Mouse (Mus musculus) forebrain, embryonic 10.5 days (tissue): ENCODE data around the gene Bid. TPM values are rescaled to one million over a fixed set of nuclear protein-coding genes. Genes with fewer than 3 reads are reported as not detected.
"Not testable (repeated sequence)": the region's sequence is repeated elsewhere in the genome, so short reads cannot be mapped to it uniquely, and the experiment has no call there.

ENCODE experiments used
- DNase-seq: peaks from one replicate; pipeline ENCODE4 v3.0.0-alpha.2; 2017; ENCODE audit warnings: low spot score; ENCODE audit errors: extremely low spot score
- H3K27ac ChIP-seq: fragments of 300-500 bp; sonication (generic); 2 replicates; pipeline ENCODE4 v1.5.1; 2016; ENCODE audit warnings: mild to moderate bottlenecking
- H3K27me3 ChIP-seq: fragments of 300-500 bp; sonication (generic); 2 replicates; pipeline ENCODE4 v1.6.1; 2016; ENCODE audit warnings: mild to moderate bottlenecking; ENCODE audit not compliant: poor library complexity, severe bottlenecking
- H3K36me3 ChIP-seq: fragments of 300-500 bp; sonication (generic); replicated peaks from 2 replicates; pipeline ENCODE4 v1.6.1; 2016; ENCODE audit warnings: mild to moderate bottlenecking, moderate library complexity
- H3K4me1 ChIP-seq: fragments of 300-500 bp; sonication (generic); 2 replicates; pipeline ENCODE4 v1.6.1; 2016
- H3K4me3 ChIP-seq: fragments of 300-500 bp; sonication (generic); 2 replicates; pipeline ENCODE4 v1.5.1; 2016; ENCODE audit warnings: mild to moderate bottlenecking, moderate library complexity
- H3K9me3 ChIP-seq: fragments of 300-500 bp; sonication (generic); 2 replicates; pipeline ENCODE4 v1.6.1; 2016; ENCODE audit warnings: mild to moderate bottlenecking, moderate library complexity
- WGBS: fragments of 180-500 bp; shearing (Covaris S2); methylation state at CpG from one replicate; pipeline ENCODE4 v1.1.7; 2016; 5-methylcytosine and 5-hydroxymethylcytosine counted together
- polyA plus RNA-seq: library from polyadenylated mRNA; unstranded; fragments of >200 nt; fragmentation: Nextera tagmentation; extraction: Ambion mirVana; gene quantifications from 2 replicates; pipeline ENCODE4 v1.2.1, GENCODE M21; 2016

Gene Bid
- polyA plus RNA-seq, 1 experiment from 2014 or later, result 19.3 TPM

DNA sequence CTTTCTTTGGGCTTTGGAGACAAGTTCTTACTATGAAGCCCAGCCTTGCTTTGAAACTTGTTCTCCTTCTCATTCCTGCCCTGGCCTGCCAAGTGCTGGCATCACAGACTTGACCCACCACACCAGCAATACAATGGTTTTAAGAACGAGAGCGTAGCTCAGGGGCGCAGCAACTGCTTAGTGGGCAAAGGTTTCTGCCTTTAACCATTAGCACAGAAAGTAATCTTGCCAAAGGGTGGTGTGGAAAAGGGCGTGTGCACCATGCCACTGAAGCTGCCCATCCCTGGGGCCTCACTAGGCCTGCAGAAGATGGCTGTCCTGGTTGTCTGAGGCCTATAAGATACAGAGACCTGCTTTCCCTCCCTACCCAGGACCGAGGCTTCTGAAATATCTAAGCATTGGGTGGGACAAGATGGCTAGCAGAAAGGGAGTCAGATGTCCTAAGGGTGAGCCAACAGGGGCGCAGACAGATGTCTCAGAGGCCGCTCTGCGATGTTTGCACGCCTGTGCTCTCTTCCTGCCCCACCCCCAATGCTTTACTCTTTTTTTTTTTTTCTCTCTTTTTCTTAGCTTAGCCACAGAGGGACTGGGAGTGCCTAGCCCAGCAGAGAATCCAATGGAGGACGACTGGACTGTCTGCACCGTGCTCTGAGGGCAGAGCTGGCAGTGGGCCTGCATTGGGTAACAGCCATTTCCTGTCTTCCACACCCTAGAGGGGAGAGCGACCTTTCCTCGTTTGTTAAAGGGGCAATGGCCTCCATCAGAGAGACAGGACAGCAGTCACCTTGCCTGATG, 5.2 kb downstream of the Bid start:
- H3K36me3 ChIP-seq, result no peaks in the 10 kb centered on the region
- no peaks in the 10 kb centered on the region for H3K9me3 ChIP-seq
- H3K4me3 ChIP-seq, result no peak overlapping the region
- peaks cover 19% of the 10 kb centered on the region for H3K27me3 ChIP-seq
- H3K27ac ChIP-seq, result no peak overlapping the region
- peaks cover 25% of the 10 kb centered on the region for H3K4me1 ChIP-seq
- no peak for DNase-seq
- WGBS, result 81% methylated on average over 13 of the region's 13 CpGs

DNA sequence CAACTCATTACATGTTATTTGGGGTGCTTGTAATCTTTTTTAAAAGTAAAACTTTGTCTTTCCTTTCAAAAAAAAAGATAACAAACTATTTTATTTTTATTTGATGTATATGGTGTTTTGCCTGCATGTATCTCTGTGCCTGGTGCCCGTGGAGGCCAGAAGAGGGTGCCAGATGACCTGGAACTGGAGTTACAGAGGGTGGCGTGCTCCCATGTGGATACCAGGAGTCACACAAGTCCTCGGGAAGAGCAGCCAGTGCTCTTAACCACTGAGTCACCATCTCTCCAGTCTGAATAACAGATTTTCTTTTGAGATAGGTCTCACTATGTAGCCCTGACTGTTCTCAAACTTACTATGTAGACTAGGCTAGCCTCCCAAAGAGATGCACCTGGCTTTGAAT, 7.2 kb downstream of the Bid start:
- Histone ChIP-seq H3K27ac (no peak overlapping the region), H3K27me3 (no peaks in the 10 kb centered on the region), H3K4me3 (no peak overlapping the region), H3K9me3 (no peaks in the 10 kb centered on the region), H3K36me3 (no peaks in the 10 kb centered on the region), H3K4me1 (peaks cover 5% of the 10 kb centered on the region; the same call in 1 of the 2 replicates)
- WGBS, result 87% methylated on average over 3 of the region's 3 CpGs
- DNase-seq, result no peak

DNA sequence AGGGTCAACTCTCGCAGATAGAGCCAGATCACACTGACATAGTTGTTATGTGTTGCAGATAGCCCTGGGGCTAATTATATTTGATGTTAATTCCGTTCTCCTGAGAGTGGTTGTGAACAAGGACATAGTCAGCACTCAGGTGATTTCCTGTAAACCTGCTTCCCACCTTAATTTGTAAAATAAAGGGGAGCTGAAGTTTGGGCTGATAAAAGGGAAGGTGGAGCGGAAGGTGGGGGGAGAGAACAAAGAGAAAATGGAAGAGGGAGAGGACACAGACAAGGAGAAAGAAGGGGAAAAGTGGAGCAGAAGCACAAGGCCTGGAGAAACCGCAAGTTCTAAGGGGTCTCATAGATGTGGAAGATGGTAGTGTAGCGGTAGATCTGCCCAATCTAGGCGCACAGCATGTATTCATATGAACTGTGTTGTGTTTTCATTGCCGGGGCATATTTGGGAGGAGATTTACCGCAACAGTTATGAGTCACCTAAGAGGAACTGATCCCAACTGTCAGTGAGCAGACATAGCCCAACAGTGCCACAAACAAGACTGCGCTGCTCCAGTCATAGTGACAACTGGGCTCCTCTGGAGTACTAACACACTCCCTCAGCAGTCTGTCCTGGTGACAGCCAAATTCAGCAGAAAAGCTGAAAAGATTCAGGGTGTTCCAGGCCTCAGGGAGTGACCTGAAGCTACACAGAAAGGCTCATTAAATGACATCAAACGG, 8.6 kb downstream of the Bid start:
- H3K27me3 ChIP-seq, H3K36me3 ChIP-seq, H3K4me3 ChIP-seq, H3K4me1 ChIP-seq, DNase-seq, H3K27ac ChIP-seq, H3K9me3 ChIP-seq: not testable (repeated sequence)
- WGBS, result 91% methylated on average over 10 of the region's 10 CpGs

DNA sequence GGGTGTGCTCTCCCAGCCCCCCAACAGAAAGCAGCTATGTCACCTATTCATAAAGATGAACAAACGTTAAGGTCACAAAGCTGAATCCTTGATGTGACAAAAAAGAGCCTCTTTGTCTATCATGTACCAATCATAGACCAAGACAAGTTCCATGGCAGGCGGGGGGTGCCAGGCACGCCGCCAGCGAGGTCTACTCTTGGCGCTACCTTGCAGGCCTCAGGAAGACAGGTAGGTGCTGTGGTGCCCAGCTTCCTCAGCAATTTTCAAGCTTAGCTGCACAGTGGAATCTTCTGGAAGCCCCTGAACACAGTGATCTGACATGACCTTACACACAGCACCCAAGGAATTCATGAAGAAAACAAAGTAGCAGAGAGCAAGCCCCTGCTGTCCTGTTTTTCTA, 10.1 kb downstream of the Bid start:
- 88% methylated on average over 6 of the region's 6 CpGs for WGBS
- Histone ChIP-seq H3K4me1 (no peaks in the 10 kb centered on the region), H3K4me3 (no peak overlapping the region), H3K27ac (no peak overlapping the region), H3K9me3 (no peaks in the 10 kb centered on the region), H3K27me3 (no peaks in the 10 kb centered on the region), H3K36me3 (no peaks in the 10 kb centered on the region)
- DNase-seq, result no peak

DNA sequence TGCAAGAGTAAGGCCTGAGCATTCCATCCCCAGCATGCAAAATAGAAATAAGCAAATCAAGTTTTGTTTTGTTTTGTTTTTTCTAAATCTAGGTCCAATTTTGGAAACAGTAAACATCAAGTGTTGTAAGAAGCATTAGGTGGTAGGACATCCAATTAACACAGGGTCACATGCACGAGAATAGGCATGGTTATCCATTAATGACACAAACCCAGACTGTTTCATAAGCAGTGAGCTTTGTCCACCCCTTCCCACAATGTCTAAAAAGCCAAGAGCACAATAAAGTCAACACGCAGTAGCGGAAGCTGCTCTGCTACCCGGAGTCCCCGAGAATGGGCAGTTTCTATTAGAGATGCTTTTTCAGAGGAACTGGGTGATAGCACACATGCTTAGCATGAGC, 11.5 kb downstream of the Bid start:
- whole genome bisulfite sequencing, result 90% methylated on average over 5 of the region's 5 CpGs
- Histone ChIP-seq H3K27me3 (no peaks in the 10 kb centered on the region), H3K4me1 (no peaks in the 10 kb centered on the region), H3K9me3 (no peaks in the 10 kb centered on the region), H3K27ac (no peak overlapping the region), H3K4me3 (no peak overlapping the region), H3K36me3 (no peaks in the 10 kb centered on the region)
- no peak for DNase-seq

DNA sequence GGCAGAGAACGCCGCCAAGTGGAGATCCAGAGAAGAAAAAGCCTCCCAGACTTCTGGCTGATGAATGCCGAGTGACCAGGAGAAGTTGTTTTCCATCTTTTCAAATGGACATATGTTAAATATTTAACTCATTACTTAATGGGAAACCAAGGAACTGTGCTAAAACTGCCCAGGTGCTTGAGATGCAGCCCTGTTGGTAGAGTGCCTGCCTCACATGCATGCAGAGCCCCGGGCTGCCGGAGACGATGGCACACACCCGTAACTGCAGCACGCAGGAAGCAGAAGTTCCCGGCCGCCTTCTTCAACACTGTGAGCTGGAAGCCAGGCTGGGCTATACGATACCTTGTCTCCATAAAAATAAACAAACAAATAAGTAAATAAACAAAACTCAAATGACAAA, 12.7 kb downstream of the Bid start:
- Histone ChIP-seq H3K36me3 (no peaks in the 10 kb centered on the region), H3K27ac (no peak overlapping the region), H3K4me1 (no peaks in the 10 kb centered on the region), H3K9me3 (no peaks in the 10 kb centered on the region), H3K27me3 (no peaks in the 10 kb centered on the region), H3K4me3 (no peak overlapping the region)
- 93% methylated on average over 11 of the region's 11 CpGs for WGBS
- no peak for DNase-seq

DNA sequence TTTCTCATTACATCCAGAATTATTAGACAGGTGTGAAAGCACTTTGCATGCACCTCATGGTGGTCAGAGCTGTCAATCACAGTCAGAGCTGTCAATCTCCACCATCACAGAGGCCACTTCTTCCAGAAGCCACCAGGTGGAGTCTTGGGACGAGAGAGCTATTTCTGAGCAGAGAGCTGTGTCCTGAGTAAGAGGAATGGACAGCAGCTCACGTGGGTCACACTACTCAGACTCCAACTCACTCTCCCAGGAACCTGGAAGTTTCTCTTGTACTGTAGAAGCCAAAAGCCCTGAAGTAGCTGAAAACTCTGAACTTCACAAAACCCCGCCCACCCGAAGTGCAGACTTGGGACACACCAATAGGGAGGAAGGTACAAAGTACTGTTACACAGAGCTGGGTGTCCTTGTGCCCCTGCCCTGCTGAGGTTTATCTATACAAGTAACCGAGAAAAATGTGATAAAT, 13.2 kb downstream of the Bid start:
- Histone ChIP-seq H3K4me1 (no peaks in the 10 kb centered on the region), H3K4me3 (no peak overlapping the region), H3K36me3 (no peaks in the 10 kb centered on the region), H3K27ac (no peak overlapping the region), H3K9me3 (no peaks in the 10 kb centered on the region), H3K27me3 (no peaks in the 10 kb centered on the region)
- peak; percentile 33 for DNase-seq
- 63% methylated on average over 5 of the region's 5 CpGs for WGBS

DNA sequence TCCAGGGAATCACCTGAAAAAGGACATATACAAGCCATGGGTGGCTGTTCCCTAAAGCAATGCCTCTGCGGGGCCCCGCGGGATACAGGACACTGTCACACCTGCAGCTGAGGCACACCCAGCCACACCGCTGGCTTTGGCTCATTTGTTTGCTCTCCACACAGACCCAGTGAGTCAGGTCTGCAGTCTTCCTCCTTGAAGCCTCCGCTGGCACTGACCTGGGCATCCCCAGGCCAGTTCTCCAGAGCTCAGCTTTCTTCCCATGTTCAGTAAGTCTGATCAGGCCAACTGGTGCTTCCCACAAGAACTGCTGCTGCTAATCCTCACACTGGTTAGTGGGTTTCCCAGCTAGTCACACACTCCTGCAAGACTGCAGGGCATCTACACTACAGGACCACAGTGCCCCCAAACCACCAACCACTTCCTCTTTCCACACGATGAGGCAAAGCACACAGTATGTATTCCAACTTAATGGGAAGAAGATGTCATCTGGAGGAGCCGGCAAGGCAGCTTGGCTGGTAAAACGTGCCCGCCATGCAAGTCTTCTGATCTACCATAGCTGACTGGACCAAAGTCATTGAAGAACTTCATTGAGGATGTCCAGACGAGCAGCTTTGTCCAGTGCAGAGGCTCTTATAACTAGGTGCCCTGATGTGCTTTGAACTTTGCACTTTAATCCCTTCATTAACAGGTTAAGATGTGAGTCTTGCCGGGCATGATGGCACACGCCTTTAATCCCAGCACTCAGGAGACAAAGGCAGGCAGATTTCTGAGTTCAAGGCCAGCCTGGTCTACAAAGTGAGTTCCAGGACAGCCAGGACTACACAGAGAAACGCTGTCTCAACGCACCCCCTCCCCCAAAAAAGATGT, 14.6 kb downstream of the Bid start:
- no peak for DNase-seq
- H3K36me3 ChIP-seq, result no peaks in the 10 kb centered on the region
- H3K9me3 ChIP-seq, result no peaks in the 10 kb centered on the region
- H3K4me1 ChIP-seq, result no peaks in the 10 kb centered on the region
- no peaks in the 10 kb centered on the region for H3K27me3 ChIP-seq
- no peak overlapping the region for H3K4me3 ChIP-seq
- 89% methylated on average over 14 of the region's 14 CpGs for WGBS
- no peak overlapping the region for H3K27ac ChIP-seq

DNA sequence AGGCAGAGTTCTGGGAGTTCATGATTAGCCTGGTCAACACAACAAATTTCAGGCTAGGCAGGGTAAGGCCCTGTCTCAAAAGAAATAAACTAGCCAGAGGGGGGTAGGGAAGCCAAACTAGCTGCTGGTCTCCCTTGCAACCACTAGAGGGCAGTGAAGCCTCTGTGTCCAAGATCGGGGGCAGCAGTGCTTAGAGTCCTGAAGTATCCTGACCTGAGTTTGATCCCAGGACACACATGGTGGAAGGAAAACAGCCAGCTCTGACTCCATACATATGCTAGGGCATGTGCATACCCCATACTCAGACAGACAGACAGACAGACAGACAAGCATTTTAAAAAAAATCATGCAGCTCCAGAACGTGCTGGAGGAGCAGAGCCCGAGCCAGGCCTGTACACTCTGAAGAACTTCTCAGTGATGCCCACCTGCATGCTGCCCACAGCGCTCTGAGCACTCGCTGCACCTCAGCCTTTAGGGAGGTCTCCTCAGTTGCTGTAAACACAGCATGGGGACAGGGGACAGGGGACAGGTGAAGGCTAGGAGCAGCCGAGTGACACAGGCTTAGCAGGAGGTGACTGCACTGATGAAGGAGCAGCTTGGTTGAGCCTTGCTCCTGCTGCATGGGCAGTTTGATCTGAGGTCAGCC, 18.3 kb downstream of the Bid start:
- peaks cover 23% of the 10 kb centered on the region for H3K36me3 ChIP-seq
- no peak overlapping the region for H3K27ac ChIP-seq
- H3K4me3 ChIP-seq, result no peak overlapping the region
- peak; percentile 43 for DNase-seq
- no peaks in the 10 kb centered on the region for H3K4me1 ChIP-seq
- H3K9me3 ChIP-seq, result no peaks in the 10 kb centered on the region
- no peaks in the 10 kb centered on the region for H3K27me3 ChIP-seq
- WGBS, result 75% methylated on average over 6 of the region's 6 CpGs

DNA sequence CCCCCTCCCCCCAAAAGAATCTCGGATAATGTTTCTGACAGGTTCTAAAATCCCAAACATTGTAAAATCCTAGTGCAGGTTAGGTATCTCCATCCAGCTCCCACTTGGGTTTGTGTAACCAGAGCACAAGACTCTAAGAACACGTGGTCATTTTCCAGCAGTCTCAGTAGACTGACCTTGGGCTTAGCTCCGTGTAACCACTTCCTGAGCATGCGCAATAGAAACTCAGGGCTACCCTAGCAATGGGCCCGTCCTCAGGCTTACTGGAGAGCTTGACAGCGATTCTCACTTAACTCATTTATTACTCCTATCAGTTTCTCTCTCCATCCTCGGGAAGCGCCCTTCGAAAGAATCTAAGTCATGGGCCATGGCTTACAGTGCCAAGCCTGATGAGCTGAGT, 22.1 kb downstream of the Bid start:
- no peak overlapping the region for H3K4me3 ChIP-seq
- no peaks in the 10 kb centered on the region for H3K4me1 ChIP-seq
- H3K27ac ChIP-seq, result no peak overlapping the region
- DNase-seq, result no peak
- 92% methylated on average over 9 of the region's 9 CpGs for WGBS
- H3K27me3 ChIP-seq, result no peaks in the 10 kb centered on the region
- H3K9me3 ChIP-seq, result no peaks in the 10 kb centered on the region
- peaks cover 60% of the 10 kb centered on the region for H3K36me3 ChIP-seq

DNA sequence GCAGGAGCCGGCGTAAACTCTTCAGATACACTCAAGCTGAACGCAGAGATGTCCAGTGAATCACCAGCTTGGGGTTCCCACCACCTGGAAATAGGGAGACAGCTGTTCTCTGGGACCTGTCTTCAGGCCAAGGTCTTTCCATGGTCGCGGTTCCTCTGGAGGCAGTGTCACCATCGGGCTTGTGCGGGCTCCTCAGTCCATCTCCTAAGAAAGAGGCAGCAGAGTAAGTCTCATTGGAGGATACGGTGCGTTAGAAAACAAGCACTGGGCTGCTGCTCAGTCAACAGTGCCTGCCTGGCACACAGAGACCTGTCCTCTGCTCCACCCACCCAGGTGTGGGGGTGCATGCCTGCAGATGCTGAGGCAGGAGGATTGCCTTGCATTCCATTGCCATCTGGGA, 22.6 kb downstream of the Bid start:
- no peak overlapping the region for H3K27ac ChIP-seq
- no peaks in the 10 kb centered on the region for H3K4me1 ChIP-seq
- no peaks in the 10 kb centered on the region for H3K27me3 ChIP-seq
- no peak overlapping the region for H3K4me3 ChIP-seq
- H3K9me3 ChIP-seq, result no peaks in the 10 kb centered on the region
- WGBS, result 96% methylated on average over 9 of the region's 9 CpGs
- H3K36me3 ChIP-seq, result peaks cover 64% of the 10 kb centered on the region
- no peak for DNase-seq

DNA sequence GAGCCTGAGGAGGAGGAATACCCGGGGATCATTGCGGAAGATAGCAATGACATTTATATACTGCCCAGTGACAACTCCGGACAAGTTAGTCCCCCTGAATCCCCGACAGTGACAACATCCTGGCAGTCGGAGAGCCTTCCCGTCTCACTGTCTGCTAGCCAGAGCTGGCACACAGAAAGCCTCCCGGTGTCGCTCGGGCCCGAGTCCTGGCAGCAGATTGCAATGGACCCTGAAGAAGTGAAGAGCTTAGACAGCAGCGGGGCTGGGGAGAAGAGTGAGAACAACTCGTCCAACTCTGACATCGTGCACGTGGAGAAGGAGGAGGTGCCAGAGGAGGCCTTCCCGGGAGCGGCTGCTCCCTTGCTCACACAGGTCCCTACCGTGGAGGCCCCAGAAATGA, 30.0 kb downstream of the Bid start:
- DNase-seq, result no peak
- Histone ChIP-seq H3K27me3 (no peaks in the 10 kb centered on the region), H3K9me3 (no peaks in the 10 kb centered on the region; the same call in 1 of the 2 replicates), H3K4me1 (no peaks in the 10 kb centered on the region), H3K36me3 (peaks cover 88% of the 10 kb centered on the region), H3K4me3 (no peak overlapping the region), H3K27ac (no peak overlapping the region)
- 92% methylated on average over 17 of the region's 17 CpGs for WGBS
